Mouse (Mus musculus): ENCODE measurements around the gene Syce1.

DNA sequence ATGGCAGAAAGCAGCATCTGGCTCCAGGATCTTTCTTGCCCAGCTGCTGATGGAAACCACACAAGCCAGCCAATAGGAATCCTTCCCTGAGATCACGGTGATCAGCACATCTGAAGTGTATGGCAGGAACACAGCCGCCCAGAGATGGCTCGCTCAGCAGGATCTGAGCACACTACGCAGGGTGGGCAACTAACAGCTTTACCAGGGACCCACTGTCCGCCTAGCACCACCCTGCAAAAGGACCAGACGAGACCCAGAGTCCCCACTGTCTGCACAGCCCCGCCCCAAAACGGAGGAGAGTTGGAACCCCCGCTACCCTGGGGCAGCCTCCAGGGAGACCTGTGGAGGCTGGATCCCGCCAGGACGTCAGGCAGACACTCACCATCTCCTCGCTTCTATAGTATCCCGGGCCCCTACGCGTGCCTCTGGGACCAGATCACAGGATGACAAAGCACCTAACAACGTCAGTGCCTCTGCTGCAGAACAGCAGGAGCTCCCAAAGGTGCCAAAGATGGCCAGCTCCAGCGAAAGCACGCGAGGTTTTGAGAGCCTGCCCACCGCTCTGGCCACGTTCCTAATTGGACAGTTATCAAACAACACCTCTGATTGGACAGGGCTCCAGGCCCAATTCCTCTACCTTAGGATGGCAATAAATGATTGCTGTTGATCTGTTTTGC, 34.1 kb upstream of the Syce1 start, which contains the start of gene Zfp941:
- TF ChIP-seq POLR2A (IDR thresholded peaks at IDR 0.05; ENCODE audit: control insufficient read depth, low read depth, low read length), result no peak
- no peak for TF ChIP-seq CTCF (IDR thresholded peaks at IDR 0.05; ENCODE audit: control insufficient read depth, insufficient read depth, insufficient replicate concordance, low read depth, low read length)

All from testis, adult 2 months (tissue).